Mouse (Mus musculus): Measurements from ENCODE around the gene Agpat3. TPM values are rescaled to one million over a fixed set of nuclear protein-coding genes. Genes with fewer than 3 reads are reported as not detected.

Agpat3 gene
- polyA plus RNA-seq, 1 experiment from 2014 or later, result 98.9 TPM

DNA sequence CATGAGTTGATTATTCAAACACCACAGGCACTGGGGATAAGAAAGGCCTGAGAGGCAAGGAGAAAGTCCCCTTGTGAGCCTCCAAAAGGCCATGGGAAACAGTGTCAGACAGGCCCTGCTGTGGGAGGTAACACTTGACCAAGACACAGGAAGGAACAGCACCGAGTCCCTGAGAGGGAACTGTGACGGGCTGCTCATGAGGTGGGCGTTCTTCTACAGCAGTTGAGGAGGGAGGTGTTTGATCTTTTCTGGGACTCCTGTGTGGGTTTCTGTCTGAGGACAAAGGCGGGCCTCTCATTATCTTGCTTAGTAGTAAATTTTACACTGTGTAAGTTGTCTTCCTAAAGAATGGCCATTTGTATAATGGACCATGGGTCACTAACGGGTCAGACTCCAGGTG, 33.2 kb upstream of the Agpat3 start:
- DNase-seq (ENCODE audit: low read depth, low spot score), result no peak
- peaks cover 7% of the 10 kb centered on the region for H3K27me3 ChIP-seq
- no peak for ATAC-seq
- ChIA-PET CTCF (interaction anchor here (1.3 kb wide), 1 partner anchor 29 kb away, joined by 4 read pairs; no protein-coding TSS in a partner anchor), POLR2A (no interaction called here)
- no peak for TF ChIP-seq CTCF (IDR thresholded peaks at IDR 0.05)
- in situ Hi-C loops (cut with MboI; ENCODE audit: low pct_unique_long_range_greater_than_20kb), result loop anchor here (25.0 kb wide), 1 partner anchor 348 kb away; the partner anchor contains the start of genes Aire and Dnmt3l

DNA sequence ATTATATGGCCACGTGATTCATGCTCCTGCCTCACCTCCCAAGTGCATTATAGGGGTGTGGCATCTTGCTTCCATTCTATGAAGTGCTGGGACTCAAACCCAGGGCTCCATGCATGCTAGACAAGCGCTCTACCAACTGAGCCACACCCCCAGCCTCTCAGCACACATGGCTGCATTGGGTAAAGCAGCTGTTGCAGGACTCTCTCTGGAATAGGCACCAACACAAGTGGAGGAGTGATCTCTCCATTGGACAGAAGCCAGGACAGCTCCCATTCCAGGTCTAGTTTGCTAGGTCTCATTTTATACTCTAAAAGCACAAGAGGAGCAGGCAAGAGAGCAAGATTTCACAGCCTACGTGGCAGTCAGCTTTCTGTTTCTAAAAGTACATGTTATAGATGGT, 31.3 kb upstream of the Agpat3 start:
- CTCF ChIA-PET, result interaction anchor here (0.9 to 1.5 kb wide), 4 partner anchors 8 to 49 kb away, joined by 3 to 8 read pairs (median 3); no protein-coding TSS in a partner anchor
- TF ChIP-seq CTCF (IDR thresholded peaks at IDR 0.05), result no peak
- H3K27me3 ChIP-seq, result peaks cover 7% of the 10 kb centered on the region
- POLR2A ChIA-PET, result no interaction called here
- no peak for ATAC-seq
- no peak for DNase-seq (ENCODE audit: low read depth, low spot score)
- in situ Hi-C loops (cut with MboI; ENCODE audit: low pct_unique_long_range_greater_than_20kb), result loop anchor here (25.0 kb wide), 1 partner anchor 346 kb away; the partner anchor contains the start of genes Aire and Dnmt3l

DNA sequence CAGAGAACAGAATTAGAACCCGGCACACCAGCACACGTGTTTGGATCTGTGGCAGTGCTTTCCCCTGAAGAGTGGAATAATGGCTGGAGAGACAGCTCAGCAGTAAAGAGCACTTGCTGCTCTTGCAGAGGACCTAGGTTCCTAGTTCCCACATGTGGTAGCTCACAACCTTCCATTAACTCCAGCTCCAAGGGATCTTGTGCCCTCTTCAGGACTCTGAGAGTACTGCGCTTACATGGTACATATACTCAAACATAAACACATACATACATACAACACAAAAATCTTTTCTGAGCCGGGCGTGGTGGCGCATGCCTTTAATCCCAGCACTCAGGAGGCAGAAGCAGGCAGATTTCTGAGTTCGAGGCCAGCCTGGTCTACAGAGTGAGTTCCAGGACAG, 26.2 kb upstream of the Agpat3 start:
- no peaks in the 10 kb centered on the region for H3K27me3 ChIP-seq
- in situ Hi-C loops (cut with MboI; ENCODE audit: low pct_unique_long_range_greater_than_20kb), result loop anchor here (25.0 kb wide), 1 partner anchor 341 kb away; the partner anchor contains the start of genes Aire and Dnmt3l
- DNase-seq (ENCODE audit: low read depth, low spot score) (no peak), ATAC-seq (no peak)
- CTCF ChIA-PET, result interaction anchor here (0.9 to 2.1 kb wide), 6 partner anchors 8 to 56 kb away, joined by 3 to 6 read pairs (median 4); no protein-coding TSS in a partner anchor
- POLR2A ChIA-PET, result no interaction called here
- TF ChIP-seq CTCF (IDR thresholded peaks at IDR 0.05), result peak; percentile 48

DNA sequence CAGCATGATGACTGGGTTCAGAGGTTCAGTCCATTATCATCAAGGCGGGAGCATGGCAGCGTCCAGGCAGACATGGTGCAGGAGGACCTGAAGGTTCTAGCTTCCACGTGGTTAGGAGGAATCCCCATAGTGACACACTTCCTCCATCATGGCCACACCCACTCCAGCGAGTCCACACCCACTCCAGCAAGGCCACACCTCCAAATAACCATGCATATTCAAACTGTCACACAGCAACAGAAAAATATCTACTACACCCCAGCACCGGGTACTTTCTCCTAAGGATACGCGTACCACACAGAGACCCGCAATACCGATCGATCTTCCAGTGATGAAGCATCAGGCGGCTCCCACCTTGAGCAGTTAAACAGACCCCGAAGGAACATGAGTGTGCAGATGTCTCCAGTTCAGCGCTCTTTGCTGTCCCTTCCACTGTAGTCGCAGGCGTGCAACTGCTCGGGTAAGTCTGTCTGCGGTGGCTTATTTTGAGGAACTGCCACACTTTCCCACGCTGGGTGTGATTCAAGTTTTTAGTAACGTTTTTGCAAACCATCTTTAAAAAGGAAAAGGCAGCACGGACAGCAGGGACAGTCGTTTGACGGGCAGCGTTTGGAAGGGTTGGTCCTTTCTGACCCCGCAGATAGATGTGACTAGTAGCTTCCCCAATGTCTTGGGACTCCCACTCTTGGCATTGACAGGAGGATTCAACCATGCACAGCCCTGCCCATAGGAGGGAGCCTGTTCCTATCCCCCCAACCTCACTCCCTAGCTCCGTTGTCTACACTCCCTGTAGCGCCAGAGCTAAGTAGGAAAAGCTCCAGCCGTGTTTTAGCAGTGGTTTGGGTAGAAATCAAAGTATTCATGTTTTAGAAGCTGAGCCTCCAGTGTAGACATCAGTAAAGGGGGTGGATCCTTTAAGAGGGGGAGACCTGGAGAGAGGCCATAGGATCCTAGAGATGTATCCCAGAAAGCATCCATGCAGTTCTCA, 20.7 kb upstream of the Agpat3 start:
- no peak for TF ChIP-seq CTCF (IDR thresholded peaks at IDR 0.05)
- H3K27me3 ChIP-seq, result no peaks in the 10 kb centered on the region
- ATAC-seq (no peak), DNase-seq (ENCODE audit: low read depth, low spot score) (no peak)
- in situ Hi-C loops (cut with MboI; ENCODE audit: low pct_unique_long_range_greater_than_20kb), result no loop called here
- CTCF ChIA-PET, result no interaction called here
- POLR2A ChIA-PET, result no interaction called here

DNA sequence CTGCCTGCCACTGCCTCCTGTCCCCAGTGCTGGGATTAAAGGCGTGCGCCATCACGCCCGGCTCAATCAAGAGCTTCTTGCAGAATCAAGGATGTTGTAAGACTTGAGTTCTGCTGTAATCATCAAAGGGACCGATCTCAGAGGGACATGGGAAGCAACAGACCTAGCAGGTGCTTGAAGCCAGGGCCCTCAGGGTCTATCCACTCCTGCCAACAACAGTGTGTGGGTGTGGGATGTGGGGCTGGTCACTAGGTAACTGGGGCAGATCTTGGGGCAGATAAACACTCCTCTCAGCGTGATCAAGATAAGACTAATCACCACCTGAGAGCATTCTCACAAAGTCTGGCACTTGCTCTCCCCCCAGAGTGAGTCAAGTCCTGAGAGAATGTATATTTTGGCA, 19.5 kb upstream of the Agpat3 start:
- no peak for TF ChIP-seq CTCF (IDR thresholded peaks at IDR 0.05)
- ATAC-seq, result no peak
- CTCF ChIA-PET, result interaction anchor here (1.1 kb wide), 1 partner anchor 44 kb away, joined by 3 read pairs; no protein-coding TSS in a partner anchor
- H3K27me3 ChIP-seq, result no peaks in the 10 kb centered on the region
- POLR2A ChIA-PET, result no interaction called here
- DNase-seq (ENCODE audit: low read depth, low spot score), result no peak
- in situ Hi-C loops (cut with MboI; ENCODE audit: low pct_unique_long_range_greater_than_20kb), result no loop called here

DNA sequence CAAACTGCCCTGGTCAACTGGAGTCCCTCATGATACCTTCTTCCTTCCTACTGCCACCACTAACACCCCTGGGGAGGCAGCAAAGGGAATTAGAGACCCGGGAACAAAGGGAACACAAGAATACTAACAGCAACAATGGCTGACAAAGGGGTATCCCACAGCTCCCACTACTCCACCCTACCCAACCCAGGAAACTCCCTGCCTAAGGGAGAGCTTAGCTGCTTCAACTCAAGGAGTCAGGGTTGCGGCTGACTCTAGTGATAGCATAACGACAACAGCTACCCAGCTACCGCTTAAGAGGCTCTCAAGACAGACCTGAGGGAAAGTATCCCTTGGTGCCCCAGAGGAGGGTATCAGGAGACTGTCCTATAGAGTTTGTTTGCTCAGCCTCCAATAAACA, 15.3 kb upstream of the Agpat3 start:
- ATAC-seq, result no peak
- ChIA-PET POLR2A (no interaction called here), CTCF (interaction anchor here (3.1 kb wide), 1 partner anchor 24 kb away, joined by 9 read pairs; no protein-coding TSS in a partner anchor)
- in situ Hi-C loops (cut with MboI; ENCODE audit: low pct_unique_long_range_greater_than_20kb), result no loop called here
- no peak for TF ChIP-seq CTCF (IDR thresholded peaks at IDR 0.05)
- no peaks in the 10 kb centered on the region for H3K27me3 ChIP-seq
- DNase-seq (ENCODE audit: low read depth, low spot score), result no peak

DNA sequence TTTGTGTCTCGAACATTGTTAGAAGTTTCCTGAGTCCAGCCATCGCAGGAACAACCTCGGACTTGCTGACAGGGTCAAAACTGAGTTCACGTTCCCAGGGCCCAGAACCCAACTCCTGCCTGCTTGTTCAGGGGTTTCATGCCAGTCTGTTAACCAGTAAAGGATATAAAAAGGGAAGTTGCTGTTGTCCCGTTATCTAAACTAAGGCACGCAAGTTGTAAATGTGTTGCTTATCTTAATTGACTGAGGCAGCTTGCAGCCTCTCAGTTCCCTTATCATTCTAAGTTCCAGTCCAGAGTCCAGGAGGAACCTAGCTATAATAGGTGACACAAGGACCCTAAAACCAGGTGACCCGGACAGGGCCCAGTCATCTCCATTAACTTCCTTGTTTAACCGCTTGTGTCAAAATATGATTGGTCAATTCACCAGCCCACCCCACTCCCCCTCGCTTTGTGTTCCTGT, 14.6 kb upstream of the Agpat3 start:
- no peak for DNase-seq (ENCODE audit: low read depth, low spot score)
- H3K27me3 ChIP-seq, result no peaks in the 10 kb centered on the region
- no peak for TF ChIP-seq CTCF (IDR thresholded peaks at IDR 0.05)
- CTCF ChIA-PET, result interaction anchor here (0.9 to 3.1 kb wide), 2 partner anchors 25 to 32 kb away, joined by 3 to 9 read pairs; no protein-coding TSS in a partner anchor
- POLR2A ChIA-PET, result no interaction called here
- in situ Hi-C loops (cut with MboI; ENCODE audit: low pct_unique_long_range_greater_than_20kb), result no loop called here
- ATAC-seq, result no peak

DNA sequence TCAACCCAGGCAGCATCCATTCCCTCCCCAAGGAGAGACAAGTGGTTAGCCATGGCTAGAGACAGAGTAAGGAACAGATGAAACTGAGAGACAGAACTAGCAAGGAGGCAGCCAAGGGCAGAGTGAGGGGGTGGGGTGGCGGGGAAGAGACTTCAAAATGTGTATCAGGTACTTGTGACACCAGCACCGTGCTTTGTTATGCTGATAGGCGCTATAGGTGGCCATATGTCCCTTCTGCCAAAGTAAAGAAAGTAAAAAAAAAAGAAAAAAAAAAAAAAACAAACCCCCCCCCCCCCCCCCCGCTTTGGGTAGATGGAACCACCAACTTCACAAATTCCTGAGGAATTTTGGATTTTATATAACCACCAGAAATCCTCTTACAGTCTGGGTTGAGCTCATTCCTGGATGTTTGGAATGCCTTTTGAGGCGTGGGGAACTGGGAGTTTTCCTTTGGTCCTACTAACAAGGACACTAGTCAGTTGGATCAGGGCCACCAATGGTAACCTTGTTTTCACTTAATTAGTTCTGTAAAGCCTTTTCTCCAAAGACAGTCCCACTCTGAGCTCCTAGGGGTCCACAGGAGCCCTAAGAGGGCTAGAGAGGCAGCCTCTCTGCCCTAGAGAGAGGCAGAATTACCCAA, 14.0 kb upstream of the Agpat3 start:
- ChIA-PET POLR2A (no interaction called here), CTCF (interaction anchor here (0.9 to 3.1 kb wide), 3 partner anchors 10 to 32 kb away, joined by 3 to 9 read pairs (median 6); no protein-coding TSS in a partner anchor)
- no peak for TF ChIP-seq CTCF (IDR thresholded peaks at IDR 0.05)
- no peak for DNase-seq (ENCODE audit: low read depth, low spot score)
- no peak for ATAC-seq
- in situ Hi-C loops (cut with MboI; ENCODE audit: low pct_unique_long_range_greater_than_20kb), result no loop called here
- H3K27me3 ChIP-seq, result no peaks in the 10 kb centered on the region

DNA sequence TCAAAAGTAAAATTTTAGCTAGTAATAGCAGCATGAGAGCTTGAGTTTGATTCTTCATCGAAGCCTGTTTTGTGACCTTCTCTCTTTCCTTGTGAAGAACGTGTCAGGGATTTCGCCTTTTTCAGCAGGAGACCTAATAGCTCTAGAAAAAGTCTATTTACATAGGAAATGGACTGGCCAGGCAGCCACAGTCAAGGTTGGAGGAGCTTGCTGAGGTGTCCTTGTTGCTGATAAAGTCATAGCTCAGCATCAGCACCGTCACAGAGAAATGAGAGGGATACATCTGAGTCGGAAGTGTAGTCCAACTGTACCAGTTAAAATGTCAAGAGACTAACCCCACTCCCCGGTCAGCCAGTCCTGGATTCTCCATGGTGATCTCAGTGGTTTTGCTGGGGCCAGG, 13.3 kb upstream of the Agpat3 start:
- no peak for ATAC-seq
- TF ChIP-seq CTCF (IDR thresholded peaks at IDR 0.05), result no peak
- ChIA-PET CTCF (interaction anchor here (1.8 to 3.1 kb wide), 2 partner anchors 10 to 26 kb away, joined by 6 to 9 read pairs; no protein-coding TSS in a partner anchor), POLR2A (no interaction called here)
- no peaks in the 10 kb centered on the region for H3K27me3 ChIP-seq
- DNase-seq (ENCODE audit: low read depth, low spot score), result no peak
- in situ Hi-C loops (cut with MboI; ENCODE audit: low pct_unique_long_range_greater_than_20kb), result no loop called here

DNA sequence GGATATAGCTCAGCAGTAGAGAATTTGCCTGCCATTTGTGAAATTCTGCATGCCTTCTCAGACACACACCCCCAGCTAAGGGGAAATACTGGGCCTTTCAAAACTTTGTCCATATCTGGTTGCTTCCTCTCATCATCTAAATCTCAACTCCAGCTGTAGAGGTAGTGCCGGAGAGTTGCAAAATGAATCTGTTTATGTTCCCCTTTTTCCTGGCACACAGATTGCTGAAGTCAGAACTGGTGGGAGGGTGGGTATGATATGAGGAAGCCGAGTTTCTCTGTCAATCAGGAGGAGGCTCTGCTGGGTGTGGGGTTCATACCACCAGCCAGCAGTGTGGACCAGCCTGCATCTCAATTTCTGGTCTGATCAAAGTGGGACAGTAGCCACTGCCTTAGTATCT, 11.8 kb upstream of the Agpat3 start:
- TF ChIP-seq CTCF (IDR thresholded peaks at IDR 0.05), result no peak
- ATAC-seq, result no peak
- CTCF ChIA-PET, result interaction anchor here (1.0 to 1.3 kb wide), 2 partner anchors 11 to 25 kb away, joined by 3 read pairs; no protein-coding TSS in a partner anchor

More for the DNA sequence above, 11.8 kb upstream of the Agpat3 start:
- in situ Hi-C loops (cut with MboI; ENCODE audit: low pct_unique_long_range_greater_than_20kb), result no loop called here
- POLR2A ChIA-PET, result interaction anchor here (0.7 kb wide), 1 partner anchor 49 kb away, joined by 3 read pairs; the partner anchor contains the start of gene Rrp1
- H3K27me3 ChIP-seq, result no peaks in the 10 kb centered on the region
- DNase-seq (ENCODE audit: low read depth, low spot score), result no peak

All from Patski (cell line).